Mouse (Mus musculus) ES-E14 (cell line): ENCODE measurements at regions not wholly inside any gene's neighbourhood (a gene's known extent, or its start where the extent isn't known, plus 50 kb on each side); places are given as distances from the start of the nearest gene placed in this dataset.

Source experiments
- CHD2 ChIP-seq: IDR thresholded peaks from 2 replicates; pipeline ENCODE4 v1.6.1; 2014; ENCODE audit warnings: mild to moderate bottlenecking, low read depth, low read length, inconsistent platforms
- HCFC1 ChIP-seq: IDR thresholded peaks from 2 replicates; pipeline ENCODE4 v1.6.1; 2012; ENCODE audit warnings: low read length, inconsistent platforms, borderline replicate concordance; ENCODE audit not compliant: insufficient read depth
- MAFK ChIP-seq: IDR thresholded peaks from 2 replicates; pipeline ENCODE4 v1.6.1; 2014; ENCODE audit warnings: mild to moderate bottlenecking, low read depth, low read length, inconsistent platforms; ENCODE audit not compliant: insufficient read depth
- ZNF384 ChIP-seq: IDR thresholded peaks from 2 replicates; pipeline ENCODE4 v1.6.1; 2012; ENCODE audit warnings: low read depth, low read length, inconsistent platforms

GRCm38 (mm10) chr4:80518589-80518988 lies 315.3 kb upstream of the Tyrp1 start:
- TF ChIP-seq ZNF384 (no peak), MAFK (no peak), HCFC1 (no peak), CHD2 (no peak)
